Mouse (Mus musculus) gastrocnemius, adult 18-20 months (tissue): ENCODE results near the gene Usp16. TPM values are rescaled to one million over a fixed set of nuclear protein-coding genes. Genes with fewer than 3 reads are reported as not detected.
"Not testable (repeated sequence)": the region's sequence is repeated elsewhere in the genome, so short reads cannot be mapped to it uniquely, and the experiment has no call there.

Source experiments
- DNase-seq: peaks from one replicate; pipeline ENCODE4 v3.0.0; 2021; ENCODE audit warnings: low spot score
- total RNA-seq, 2 experiments: library from RNA; stranded (reverse); gene quantifications; 2 replicates each; pipeline ENCODE4 v1.2.3; 2021

Gene Usp16
- total RNA-seq, 2 experiments from 2014 or later: 50.1 to 54.6 TPM

DNA sequence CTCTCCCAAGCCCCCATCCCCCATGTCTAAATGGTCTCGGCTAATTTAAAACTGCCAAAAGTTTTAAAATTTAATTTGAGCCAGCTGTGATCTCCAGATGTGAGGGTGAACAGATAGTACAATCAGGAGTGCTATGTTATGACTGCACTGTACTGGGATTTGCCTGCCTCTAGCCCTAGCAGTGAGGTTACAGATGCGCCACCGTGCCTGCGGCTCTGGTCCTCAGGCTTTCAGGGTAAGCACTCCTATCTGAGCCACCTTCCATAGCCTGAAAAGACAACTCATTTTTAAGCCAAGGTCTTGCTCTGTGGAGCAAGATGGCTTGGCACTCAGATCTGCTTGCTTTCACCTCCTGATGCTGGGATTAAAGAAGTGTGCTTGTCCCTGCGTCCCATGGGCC is 29.9 kb downstream of the Usp16 start:
- no peak for DNase-seq

- no peak for DNase-seq
Observed at GRCm38 (mm10) chr16:87486739-87487138, 32.2 kb downstream of the Usp16 start.

DNA sequence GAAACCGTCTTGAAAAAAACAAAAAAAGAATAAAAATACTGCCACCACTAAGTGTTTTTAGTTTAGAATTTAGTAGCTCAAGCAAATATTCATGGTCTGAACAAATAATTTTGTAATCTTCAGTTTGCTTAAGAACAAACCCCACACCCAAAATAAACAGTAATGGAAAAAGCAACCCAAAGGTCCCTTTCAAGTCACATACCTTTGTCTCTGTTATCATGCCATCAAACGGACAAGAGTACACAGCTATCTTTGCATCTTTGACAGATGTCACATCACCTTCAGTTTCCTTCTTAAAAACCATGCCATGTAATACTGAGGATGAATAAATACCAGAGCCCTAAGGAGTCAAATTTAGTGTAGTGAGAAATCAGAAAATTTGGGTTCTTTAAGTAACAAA is 34.1 kb downstream of the Usp16 start:
- no peak for DNase-seq

GRCm38 (mm10) chr16:87492191-87492792 is 37.8 kb downstream of the Usp16 start:
- DNase-seq: not testable (repeated sequence)

DNA sequence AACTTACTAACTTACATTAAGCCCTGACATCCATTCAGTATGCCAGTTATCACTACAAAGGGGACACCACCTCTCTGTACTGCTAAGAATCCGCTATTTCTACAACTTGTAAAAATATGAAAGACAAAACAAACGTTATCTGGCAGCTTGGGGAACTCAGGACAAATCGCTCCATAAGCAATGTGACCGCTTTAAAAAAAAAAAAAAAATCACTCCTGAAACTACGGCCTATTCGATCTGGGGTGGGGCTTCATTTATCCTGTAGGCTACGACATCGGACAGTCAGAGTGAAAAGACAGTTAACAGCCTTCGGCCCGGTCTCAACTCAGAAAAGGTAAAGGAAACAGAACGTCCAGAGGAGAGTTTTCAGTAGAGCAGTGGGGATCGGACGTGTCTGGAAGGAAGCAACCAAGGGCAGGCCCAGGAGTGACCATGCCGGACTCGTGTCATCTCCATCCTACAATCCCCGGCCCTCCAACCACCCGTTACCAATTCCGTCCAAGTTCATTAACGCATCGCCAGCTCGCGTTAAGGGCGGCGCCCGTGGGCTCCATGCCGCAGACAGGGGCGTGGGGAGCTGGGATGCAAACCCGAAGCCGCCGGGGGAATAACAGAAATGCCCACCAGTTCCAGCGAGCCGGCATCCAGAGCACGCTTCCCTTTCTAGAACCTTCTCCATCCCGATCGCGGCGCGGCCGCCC is 40.6 kb downstream of the Usp16 start:
- DNase-seq: peak; percentile 8

DNA sequence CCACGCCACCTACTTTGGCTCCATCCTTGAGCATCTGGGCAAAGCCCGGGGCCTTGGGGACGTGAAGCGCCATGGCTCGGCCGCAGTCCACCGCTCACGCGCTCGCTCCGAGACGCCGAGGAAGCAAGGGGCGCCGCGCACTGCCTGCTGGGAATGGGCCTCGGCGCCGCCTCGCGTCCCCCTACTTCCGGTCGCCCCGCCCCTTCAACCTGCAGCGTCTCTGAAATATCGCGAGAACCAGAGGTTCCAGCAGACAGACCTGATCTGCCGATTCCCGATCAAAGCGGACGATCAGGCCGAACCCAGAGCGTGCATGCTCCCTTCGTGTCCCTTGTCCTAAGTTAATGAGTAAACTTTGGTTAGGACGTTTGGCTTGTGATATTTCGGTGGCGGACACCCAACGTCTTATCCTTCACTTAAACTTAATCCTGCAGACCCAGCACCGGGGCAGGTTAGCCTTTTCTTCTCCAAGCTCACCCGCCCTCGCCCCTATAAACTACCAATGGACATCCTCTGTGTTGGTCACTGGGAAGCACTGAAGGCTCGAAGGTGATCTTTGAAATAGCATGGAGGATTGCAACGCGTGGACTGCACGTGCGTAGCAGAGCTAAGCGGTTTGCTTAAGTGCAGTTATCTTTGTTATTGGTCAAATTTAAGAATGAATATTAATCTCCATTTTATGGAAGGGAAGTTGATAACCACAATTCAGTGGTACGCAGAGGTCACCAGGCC is 41.4 kb downstream of the Usp16 start, which contains the start of gene Cct8:
Gene Cct8 (minus strand): TSS at position 158 of the 732 bp plus-strand sequence.
- peak; percentile 97 for DNase-seq

GRCm38 (mm10) chr16:87496728-87497127 is 42.2 kb downstream of the Usp16 start:
- DNase-seq: no peak

DNA sequence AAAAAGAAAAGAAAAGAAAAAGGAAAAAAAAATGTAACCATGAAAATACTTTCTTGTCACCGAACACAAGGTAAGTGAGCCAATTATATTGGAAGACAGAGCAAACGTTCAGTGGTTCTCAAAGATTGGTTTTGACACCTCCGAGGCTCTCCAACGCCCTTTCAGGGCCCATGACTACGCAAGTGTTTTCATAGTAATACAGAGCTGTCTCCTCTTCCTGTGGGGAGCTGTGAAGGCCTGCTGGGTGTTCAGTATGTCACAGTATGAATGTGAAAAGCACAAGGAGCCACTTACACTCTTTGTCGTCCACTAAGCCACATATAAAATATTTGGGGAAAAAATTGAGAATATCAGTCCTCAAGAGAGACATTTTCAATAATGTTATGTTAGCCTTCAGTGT is 42.7 kb downstream of the Usp16 start:
- DNase-seq: no peak

- DNase-seq: no peak
Observed at GRCm38 (mm10) chr16:87499556-87499955, 45.1 kb downstream of the Usp16 start.

DNA sequence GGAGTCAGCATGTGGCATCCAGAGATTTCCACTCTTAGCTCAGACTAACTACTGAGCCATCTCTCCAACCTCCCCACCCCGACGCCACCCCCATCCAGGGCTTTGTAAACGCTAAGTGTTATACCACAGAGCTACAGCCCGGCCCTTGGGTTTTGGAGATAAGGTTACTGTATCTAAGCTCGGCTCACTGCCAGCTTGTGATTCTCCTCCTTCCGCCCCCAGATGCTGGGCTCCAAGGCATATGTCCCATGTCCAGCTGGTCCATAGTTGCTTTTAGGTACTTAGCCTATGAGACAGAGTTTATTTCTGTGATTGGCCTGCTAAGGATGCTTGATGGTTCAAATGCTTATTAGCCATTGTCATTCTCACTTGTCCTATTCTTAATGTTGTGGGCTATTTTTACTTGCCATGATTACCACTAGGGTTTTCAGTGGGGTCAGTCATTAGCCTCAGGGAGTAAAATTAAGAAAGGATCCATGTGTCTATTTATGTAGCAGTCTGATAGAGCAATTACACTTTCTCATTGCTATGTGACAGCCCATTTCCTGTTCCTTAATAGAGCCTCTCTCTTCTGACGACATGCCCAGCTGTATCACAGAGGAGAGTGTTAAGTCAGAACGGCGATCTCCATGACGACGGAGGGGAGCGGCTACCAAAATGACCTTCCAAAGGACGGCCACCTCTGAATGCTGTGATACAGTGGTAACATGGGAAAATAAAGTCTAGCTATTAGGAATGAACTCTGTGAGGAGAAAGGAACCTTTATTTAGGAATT is 47.0 kb downstream of the Usp16 start:
- DNase-seq: no peak

DNA sequence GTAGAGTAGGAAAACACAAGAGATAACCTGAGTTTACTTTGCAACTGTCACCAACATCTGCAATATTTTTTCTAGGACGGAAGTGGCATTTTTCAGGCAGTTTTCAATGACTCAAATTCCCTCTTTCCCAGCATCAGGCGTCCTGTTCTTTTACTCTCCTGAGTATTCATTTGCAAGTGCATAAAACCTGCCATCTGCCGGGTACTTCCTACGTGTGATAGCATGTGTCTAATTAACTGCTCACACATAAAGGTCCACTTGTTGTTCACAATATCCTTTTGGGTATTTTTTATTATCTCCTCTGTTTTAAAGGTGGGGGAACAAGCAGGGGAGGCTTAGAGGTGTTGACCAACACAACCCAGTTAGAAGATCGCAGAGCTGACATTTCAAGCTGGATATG is 57.2 kb downstream of the Usp16 start:
- no peak for DNase-seq

GRCm38 (mm10) chr16:87512331-87512730 is 57.8 kb downstream of the Usp16 start:
- DNase-seq: peak; percentile 20

DNA sequence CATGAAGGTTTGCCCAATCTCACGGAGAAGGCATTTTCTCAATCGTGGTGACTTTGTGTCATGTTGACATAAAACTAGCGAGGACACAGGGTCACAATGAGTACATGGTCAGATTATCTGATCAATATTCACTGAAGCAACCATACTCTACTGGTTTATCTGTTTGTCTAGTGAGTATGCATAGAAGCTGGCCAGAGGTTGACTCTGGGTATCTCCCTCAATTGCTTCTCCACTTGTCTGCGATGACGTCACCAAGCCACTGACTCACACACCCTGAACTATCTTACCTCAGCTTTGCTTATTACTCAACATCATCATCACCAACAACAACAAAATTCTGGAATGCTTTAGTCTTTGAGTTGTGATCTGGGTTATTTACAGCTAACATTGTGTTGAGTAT is 69.7 kb downstream of the Usp16 start:
- no peak for DNase-seq

GRCm38 (mm10) chr16:87527553-87528249 is 73.2 kb downstream of the Usp16 start:
- no peak for DNase-seq

DNA sequence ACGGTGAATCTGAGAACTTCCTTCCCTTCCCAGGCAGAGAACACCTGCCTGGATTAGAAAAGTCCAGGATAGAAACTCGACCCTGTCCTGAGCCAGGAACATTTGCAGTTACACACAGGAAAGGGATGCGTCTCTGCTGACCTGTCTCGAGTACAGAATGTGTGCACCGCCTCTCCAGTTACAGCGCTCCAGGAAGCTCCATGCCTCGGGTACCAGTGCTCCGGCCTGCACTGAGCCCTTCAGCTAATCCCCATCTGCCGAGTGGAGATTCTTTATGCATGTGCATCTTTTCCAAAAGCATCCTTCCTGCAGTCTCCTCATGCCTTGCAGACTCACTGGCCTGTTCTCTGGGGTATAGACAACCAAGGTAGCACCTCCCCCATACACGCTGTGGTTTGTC is 74.3 kb downstream of the Usp16 start:
- no peak for DNase-seq

Other genes starting within 250 kb of the Usp16 start
- gene N6amt1, start 100.5 kb upstream of the Usp16 start, total RNA-seq: 10 to 100 TPM in 1 of 2 experiments, 1 to 10 TPM in 1; 8.0 to 10.1 TPM
- 10 to 100 TPM; 27.3 to 28.4 TPM for gene Ltn1, start 22.1 kb upstream of the Usp16 start, total RNA-seq
- gene Rwdd2b, start 14.1 kb upstream of the Usp16 start, total RNA-seq: 1 to 10 TPM; 2.4 to 3.1 TPM
- gene Cct8, start 41.2 kb downstream of the Usp16 start, total RNA-seq: 100 to 1,000 TPM in 1 of 2 experiments, 10 to 100 TPM in 1; 98.3 to 113 TPM
- 10 to 100 TPM in 1 of 2 experiments, 1 to 10 TPM in 1; 8.2 to 11.4 TPM for gene Map3k7cl, start 98.6 kb downstream of the Usp16 start, total RNA-seq
- gene Bach1, start 244.2 kb downstream of the Usp16 start, total RNA-seq: 10 to 100 TPM; 20.1 to 21.7 TPM